Mouse (Mus musculus) kidney, embryonic 16.5 days (tissue): ENCODE results near the gene Tcfl5. TPM values are rescaled to one million over a fixed set of nuclear protein-coding genes. Genes with fewer than 3 reads are reported as not detected.

ENCODE experiments used
- ATAC-seq: fragments of 200-750 bp; cut with Nextera tagmentation; 2 replicates; pipeline ENCODE4 v1.8.0; 2017; ENCODE audit warnings: moderate TSS enrichment; ENCODE audit not compliant: low FRiP score, low TSS enrichment
- H3K27ac ChIP-seq: fragments of 300-500 bp; sonication (generic); 2 replicates; pipeline ENCODE4 v1.5.1; 2014; ENCODE audit warnings: low read length
- H3K27me3 ChIP-seq: fragments of 300-500 bp; sonication (generic); 2 replicates; pipeline ENCODE4 v1.6.1; 2014; ENCODE audit warnings: low read length, control low read depth, mixed read lengths; ENCODE audit not compliant: insufficient read depth
- H3K36me3 ChIP-seq: fragments of 300-500 bp; sonication (generic); 2 replicates; pipeline ENCODE4 v1.6.1; 2014; ENCODE audit warnings: low read length, control low read depth, mixed read lengths; ENCODE audit not compliant: insufficient read depth
- H3K4me1 ChIP-seq: fragments of 300-500 bp; sonication (generic); 2 replicates; pipeline ENCODE4 v1.6.1; 2014; ENCODE audit warnings: low read length, control low read depth, mixed read lengths; ENCODE audit not compliant: insufficient read depth
- H3K4me2 ChIP-seq: fragments of 300-500 bp; sonication (generic); replicated peaks from 2 replicates; pipeline ENCODE4 v1.6.1; 2014; ENCODE audit warnings: low read depth, low read length
- H3K4me3 ChIP-seq: fragments of 300-500 bp; sonication (generic); 2 replicates; pipeline ENCODE4 v1.5.1; 2014; ENCODE audit warnings: mild to moderate bottlenecking, low read length
- H3K9ac ChIP-seq: fragments of 300-500 bp; sonication (generic); replicated peaks from 2 replicates; pipeline ENCODE4 v1.6.1; 2014; ENCODE audit warnings: low read length
- H3K9me3 ChIP-seq: fragments of 300-500 bp; sonication (generic); 2 replicates; pipeline ENCODE4 v1.6.1; 2016; ENCODE audit warnings: low read length, control low read depth
- WGBS: fragments of 180-500 bp; shearing (Covaris S2); extraction: QIAGEN DNeasy Blood & Tissue Kit; methylation state at CpG from one replicate; pipeline ENCODE4 v1.1.7; 2014; 5-methylcytosine and 5-hydroxymethylcytosine counted together
- polyA plus RNA-seq: library from polyadenylated mRNA; unstranded; fragments of >200 nt; fragmentation: Nextera tagmentation; extraction: Ambion mirVana; gene quantifications from 2 replicates; pipeline ENCODE4 v1.2.1, GENCODE M21; 2015

The Tcfl5 gene
- polyA plus RNA-seq, 1 experiment from 2014 or later, result 0.09 TPM

- ATAC-seq, result peak; percentile 49; the same call in 1 of the 2 replicates
- Histone ChIP-seq H3K4me2 (peak overlapping the region; percentile 52), H3K36me3 (peaks cover 15% of the 10 kb centered on the region; the same call in 1 of the 2 replicates), H3K4me3 (peak overlapping the region; percentile 11; the same call in 1 of the 2 replicates), H3K9me3 (no peaks in the 10 kb centered on the region), H3K27ac (no peak overlapping the region), H3K4me1 (0 out of 2 replicates have a peak, but pooled peaks cover 6% of the 10 kb centered on the region), H3K27me3 (no peaks in the 10 kb centered on the region), H3K9ac (peak overlapping the region; percentile 58)
- 31% methylated on average over 42 of the region's 42 CpGs for WGBS
Observed at GRCm38 (mm10) chr2:180659353-180660150, 17.0 kb upstream of the Tcfl5 start.

- Histone ChIP-seq H3K9me3 (no peaks in the 10 kb centered on the region), H3K4me2 (no peak overlapping the region), H3K27me3 (no peaks in the 10 kb centered on the region), H3K9ac (no peak overlapping the region), H3K27ac (no peak overlapping the region), H3K4me1 (0 out of 2 replicates have a peak, but pooled peaks cover 6% of the 10 kb centered on the region), H3K36me3 (peaks cover 15% of the 10 kb centered on the region; the same call in 1 of the 2 replicates), H3K4me3 (no peak overlapping the region)
- ATAC-seq, result no peak
- 89% methylated on average over 5 of the region's 5 CpGs for WGBS
Observed at GRCm38 (mm10) chr2:180658381-180658780, 15.9 kb upstream of the Tcfl5 start.

- no peaks in the 10 kb centered on the region for H3K9me3 ChIP-seq
- no peak for ATAC-seq
- no peak overlapping the region for H3K4me3 ChIP-seq
- H3K9ac ChIP-seq, result no peak overlapping the region
- 0 out of 2 replicates have a peak, but pooled peaks cover 6% of the 10 kb centered on the region for H3K4me1 ChIP-seq
- no peak overlapping the region for H3K27ac ChIP-seq
- H3K27me3 ChIP-seq, result no peaks in the 10 kb centered on the region
- H3K36me3 ChIP-seq, result peaks cover 15% of the 10 kb centered on the region; the same call in 1 of the 2 replicates
- WGBS, result 77% methylated on average over 4 of the region's 4 CpGs
- no peak overlapping the region for H3K4me2 ChIP-seq
Observed at GRCm38 (mm10) chr2:180657394-180658013, 15.0 kb upstream of the Tcfl5 start.

GRCm38 (mm10) chr2:180655150-180655549 is 12.6 kb upstream of the Tcfl5 start:
- ATAC-seq, result no peak
- H3K9ac ChIP-seq, result no peak overlapping the region

GRCm38 (mm10) chr2:180654666-180655065 is 12.2 kb upstream of the Tcfl5 start:
- 77% methylated on average over 7 of the region's 7 CpGs for WGBS

More at GRCm38 (mm10) chr2:180655150-180655549, 12.6 kb upstream of the Tcfl5 start:
- no peak overlapping the region for H3K4me3 ChIP-seq
- H3K36me3 ChIP-seq, result no peaks in the 10 kb centered on the region
- no peaks in the 10 kb centered on the region for H3K9me3 ChIP-seq
- no peak overlapping the region for H3K4me2 ChIP-seq
- 0 out of 2 replicates have a peak, but pooled peaks cover 6% of the 10 kb centered on the region for H3K4me1 ChIP-seq
- H3K27me3 ChIP-seq, result no peaks in the 10 kb centered on the region
- WGBS, result 39% methylated on average over 6 of the region's 6 CpGs
- H3K27ac ChIP-seq, result no peak overlapping the region

GRCm38 (mm10) chr2:180646841-180647240 is 4.3 kb upstream of the Tcfl5 start:
- Histone ChIP-seq H3K4me2 (no peak overlapping the region), H3K9ac (no peak overlapping the region), H3K4me3 (no peak overlapping the region), H3K27me3 (peaks cover 31% of the 10 kb centered on the region), H3K27ac (no peak overlapping the region), H3K36me3 (0 out of 2 replicates have a peak, but pooled peaks cover 4% of the 10 kb centered on the region), H3K9me3 (peaks cover 22% of the 10 kb centered on the region), H3K4me1 (peaks cover 2% of the 10 kb centered on the region; the same call in 1 of the 2 replicates)
- ATAC-seq, result no peak

More at GRCm38 (mm10) chr2:180654666-180655065, 12.2 kb upstream of the Tcfl5 start:
- H3K36me3 ChIP-seq, result no peaks in the 10 kb centered on the region
- no peak overlapping the region for H3K9ac ChIP-seq
- no peak overlapping the region for H3K4me2 ChIP-seq
- 0 out of 2 replicates have a peak, but pooled peaks cover 3% of the 10 kb centered on the region for H3K4me1 ChIP-seq
- H3K27me3 ChIP-seq, result no peaks in the 10 kb centered on the region
- H3K27ac ChIP-seq, result no peak overlapping the region
- no peak for ATAC-seq
- no peaks in the 10 kb centered on the region for H3K9me3 ChIP-seq
- no peak overlapping the region for H3K4me3 ChIP-seq

- H3K4me3 ChIP-seq, result no peak overlapping the region
- ATAC-seq, result no peak
- H3K27ac ChIP-seq, result no peak overlapping the region
- peaks cover 22% of the 10 kb centered on the region for H3K9me3 ChIP-seq
- 0 out of 2 replicates have a peak, but pooled peaks cover 4% of the 10 kb centered on the region for H3K36me3 ChIP-seq
- no peak overlapping the region for H3K9ac ChIP-seq
- peaks cover 54% of the 10 kb centered on the region for H3K27me3 ChIP-seq
- peaks cover 4% of the 10 kb centered on the region; the same call in 1 of the 2 replicates for H3K4me1 ChIP-seq
- H3K4me2 ChIP-seq, result no peak overlapping the region
Observed at GRCm38 (mm10) chr2:180643626-180644025, 1.1 kb upstream of the Tcfl5 start.

- Histone ChIP-seq H3K27ac (no peak overlapping the region), H3K4me1 (peaks cover 4% of the 10 kb centered on the region; the same call in 1 of the 2 replicates), H3K27me3 (peaks cover 59% of the 10 kb centered on the region), H3K36me3 (0 out of 2 replicates have a peak, but pooled peaks cover 4% of the 10 kb centered on the region), H3K4me2 (peak overlapping the region; percentile 49), H3K9ac (0 out of 2 replicates have a peak overlapping the region, but pooled peaks have one; percentile 26), H3K9me3 (peaks cover 22% of the 10 kb centered on the region), H3K4me3 (peak overlapping the region; percentile 41)
- WGBS, result 2% methylated on average over 87 of the region's 112 CpGs
- peak; percentile 67 for ATAC-seq
Observed at GRCm38 (mm10) chr2:180641576-180642554, 643 bp downstream of the Tcfl5 start.

- H3K36me3 ChIP-seq, result no peaks in the 10 kb centered on the region
- H3K9me3 ChIP-seq, result no peaks in the 10 kb centered on the region
- H3K27me3 ChIP-seq, result no peaks in the 10 kb centered on the region
- 81% methylated on average over 2 of the region's 2 CpGs for WGBS
- ATAC-seq, result no peak
- no peaks in the 10 kb centered on the region for H3K4me1 ChIP-seq
- no peak overlapping the region for H3K4me3 ChIP-seq
- no peak overlapping the region for H3K4me2 ChIP-seq
- H3K9ac ChIP-seq, result no peak overlapping the region
- H3K27ac ChIP-seq, result no peak overlapping the region
Observed at GRCm38 (mm10) chr2:180611882-180612281, 30.6 kb downstream of the Tcfl5 start.
